Mouse (Mus musculus): ENCODE data around the gene Hist1h4f.
A peak's percentile ranks its signal among the peaks of the same experiment; 100 is the strongest.

The Hist1h4f gene

GRCm38 (mm10) chr13:23532262-23533075 lies 19.0 kb downstream of the Hist1h4f start:
- no peak for DNase-seq

DNA sequence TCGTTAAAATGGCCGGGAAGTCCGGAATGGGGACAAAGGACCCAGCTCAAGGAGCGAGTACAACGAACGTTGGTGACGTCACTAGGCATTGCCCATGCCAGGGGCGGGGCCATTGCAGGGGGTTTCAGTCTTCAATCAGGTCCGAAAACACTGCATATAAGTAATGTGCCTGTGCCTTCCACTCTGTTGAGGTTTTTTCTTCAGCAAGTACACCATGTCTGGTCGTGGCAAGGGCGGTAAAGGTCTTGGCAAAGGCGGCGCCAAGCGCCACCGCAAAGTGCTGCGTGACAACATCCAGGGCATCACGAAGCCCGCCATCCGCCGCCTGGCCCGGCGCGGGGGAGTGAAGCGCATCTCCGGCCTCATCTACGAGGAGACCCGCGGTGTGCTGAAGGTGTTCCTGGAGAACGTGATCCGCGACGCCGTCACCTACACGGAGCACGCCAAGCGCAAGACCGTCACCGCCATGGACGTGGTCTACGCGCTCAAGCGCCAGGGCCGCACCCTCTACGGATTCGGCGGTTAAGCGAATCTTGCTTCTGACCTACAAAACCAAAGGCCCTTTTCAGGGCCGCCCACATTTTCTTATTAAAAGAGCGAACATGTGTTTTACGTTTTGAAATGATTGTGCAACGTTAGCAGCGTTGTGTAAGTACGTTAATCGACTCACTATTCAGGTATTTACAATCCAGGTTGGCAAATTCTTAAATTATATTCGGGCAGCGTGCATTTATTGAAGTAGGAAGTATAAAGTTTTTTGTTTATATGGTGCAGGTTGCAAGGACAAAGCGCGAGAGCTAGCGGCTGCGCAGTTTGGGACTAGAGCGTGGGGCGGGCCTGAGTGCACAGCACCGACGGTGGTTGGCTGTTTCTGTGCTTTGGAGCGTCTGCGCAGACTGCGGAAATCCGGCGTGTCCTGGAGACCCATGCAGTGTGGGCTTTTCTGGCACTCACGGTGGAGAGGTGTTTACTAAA lies 20.3 kb downstream of the Hist1h4f start, which contains the start of gene Hist1h4h:
Hist1h4h (plus strand) TSS at position 150 of the 975 bp plus-strand sequence.
- DNase-seq: peak; percentile 95 to 97

GRCm38 (mm10) chr13:23530181-23530900 lies 21.1 kb downstream of the Hist1h4f start:
- DNase-seq: peak; percentile 45 to 66

DNA sequence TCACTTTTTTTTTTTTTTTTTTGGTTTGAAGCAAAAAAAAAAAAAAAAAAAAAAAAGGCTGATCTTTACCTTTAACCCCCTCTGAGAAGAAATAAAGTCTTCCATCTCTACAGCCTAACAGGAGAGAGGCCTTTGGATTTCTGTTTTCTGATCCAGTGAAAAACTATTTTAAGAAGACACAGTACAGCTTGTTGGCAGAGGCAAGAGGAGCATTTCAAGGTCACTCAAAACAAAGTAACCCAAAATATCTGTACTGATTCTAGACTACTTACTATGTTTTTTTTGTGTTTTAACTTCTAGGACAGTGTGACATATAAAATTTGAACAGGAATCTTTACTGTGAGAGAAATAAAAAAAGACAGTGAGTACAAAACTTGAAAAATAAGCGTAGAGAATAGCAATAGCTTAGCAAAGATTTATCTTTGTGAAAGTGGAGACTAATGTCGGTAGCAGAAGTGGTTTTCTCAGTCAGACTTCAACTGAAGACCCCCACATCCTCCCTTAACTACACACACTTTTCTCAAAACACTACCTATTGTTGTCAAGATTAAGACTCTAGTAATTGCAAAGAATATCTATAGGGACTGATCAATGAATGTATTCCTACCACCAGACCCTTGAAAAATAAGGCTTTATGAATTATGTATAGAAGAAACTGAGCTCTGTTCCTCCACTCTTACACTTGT lies 21.8 kb downstream of the Hist1h4f start:
- no peak for DNase-seq

DNA sequence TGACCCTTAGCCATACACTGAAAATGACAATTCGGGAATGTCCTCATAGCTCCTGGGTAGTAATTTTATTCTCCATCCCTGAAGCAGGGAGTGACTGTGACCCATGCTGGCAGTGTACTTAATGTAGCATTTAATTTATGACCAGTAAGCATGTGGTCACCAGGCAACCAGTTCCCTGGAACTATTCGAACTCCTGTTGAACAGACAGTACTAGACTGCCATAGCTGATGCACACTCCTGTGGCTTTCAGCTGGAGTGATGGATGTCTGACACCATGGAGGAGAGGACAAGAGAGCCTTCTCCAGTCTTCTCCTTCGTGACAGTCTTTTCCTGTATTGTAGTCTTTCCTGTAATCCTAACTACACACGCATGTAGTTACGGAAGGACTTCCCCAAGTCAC lies 22.4 kb downstream of the Hist1h4f start:
- no peak for DNase-seq

- DNase-seq: peak; percentile 82 to 92
These were observed 25.1 kb downstream of the Hist1h4f start for GRCm38 (mm10) chr13:23526312-23526711.

GRCm38 (mm10) chr13:23525901-23526300 lies 25.5 kb downstream of the Hist1h4f start:
- DNase-seq: no peak

DNA sequence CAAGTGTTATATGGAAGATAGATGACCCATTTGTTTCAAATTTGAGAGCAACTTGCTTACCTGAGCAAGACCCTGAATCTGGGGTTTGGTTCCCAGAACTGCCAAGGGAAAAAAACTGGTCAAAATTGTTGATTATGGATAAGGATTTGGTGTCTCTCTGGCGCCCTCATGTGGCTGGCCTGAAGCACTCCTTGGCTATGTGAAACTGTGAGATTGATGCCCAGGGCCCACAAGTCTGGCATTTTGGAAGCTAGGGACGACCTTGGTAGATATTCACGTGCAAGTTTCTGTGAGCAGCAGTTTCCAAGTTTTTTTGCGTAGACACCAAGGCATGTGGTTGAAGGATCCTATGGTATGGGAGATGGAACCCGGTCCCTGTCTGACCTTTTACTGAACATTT lies 26.8 kb downstream of the Hist1h4f start:
- peak; percentile 47 to 49 for DNase-seq

- DNase-seq: no peak
These were observed 27.5 kb downstream of the Hist1h4f start for GRCm38 (mm10) chr13:23523976-23524375.

GRCm38 (mm10) chr13:23521703-23522102 lies 29.7 kb downstream of the Hist1h4f start:
- peak; percentile 52 to 87 for DNase-seq

DNA sequence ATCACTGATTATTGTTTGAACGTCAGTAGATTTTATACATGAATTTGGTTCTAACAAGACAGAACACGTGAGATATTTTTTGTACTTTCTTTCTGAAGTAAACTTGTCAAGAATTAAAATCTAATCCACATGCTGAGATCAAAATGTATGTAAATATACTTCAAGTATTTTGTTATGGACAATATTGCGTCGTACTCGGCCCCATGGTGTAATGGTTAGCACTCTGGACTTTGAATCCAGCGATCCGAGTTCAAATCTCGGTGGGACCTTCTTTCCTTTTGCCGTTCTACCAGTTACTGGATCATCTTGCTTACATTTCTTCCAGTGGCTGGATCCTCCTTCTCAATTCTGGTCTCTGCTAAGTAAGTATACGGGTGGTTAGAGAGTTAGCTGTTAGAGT lies 32.0 kb downstream of the Hist1h4f start:
- DNase-seq: peak; percentile 70 to 85

DNA sequence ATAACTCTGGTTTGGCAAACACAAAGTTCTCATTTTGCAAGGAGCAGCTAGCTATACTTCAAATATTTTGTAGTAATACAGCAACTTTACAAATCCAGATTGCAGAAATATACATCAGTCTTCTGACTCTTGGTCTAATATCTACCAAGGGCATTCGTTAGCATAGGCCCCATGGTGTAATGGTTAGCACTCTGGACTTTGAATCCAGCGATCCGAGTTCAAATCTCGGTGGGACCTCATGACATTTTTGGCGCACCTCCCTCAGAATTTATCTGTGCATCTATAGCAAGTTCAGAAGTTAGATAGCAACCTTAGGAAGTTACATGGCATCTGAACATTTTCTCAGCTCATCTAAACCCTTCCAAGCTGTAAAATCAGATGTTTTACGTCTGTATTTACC lies 32.6 kb downstream of the Hist1h4f start:
- peak; percentile 69 to 86 for DNase-seq

DNA sequence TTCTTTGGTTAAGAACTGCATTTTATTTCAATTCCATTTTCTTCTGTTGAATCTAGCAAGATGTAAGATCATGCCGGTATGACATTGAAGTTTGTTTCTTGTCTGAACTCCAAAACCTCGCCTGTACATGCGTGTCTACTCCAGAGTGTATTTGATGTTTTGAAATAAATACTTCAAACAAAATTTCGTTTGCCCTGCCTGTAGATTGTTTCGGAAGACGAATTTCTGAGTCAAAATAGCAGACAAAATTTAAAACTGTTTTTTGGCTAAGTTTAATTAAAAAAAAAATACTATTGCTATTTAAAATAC lies 33.2 kb downstream of the Hist1h4f start:
- DNase-seq: no peak

DNA sequence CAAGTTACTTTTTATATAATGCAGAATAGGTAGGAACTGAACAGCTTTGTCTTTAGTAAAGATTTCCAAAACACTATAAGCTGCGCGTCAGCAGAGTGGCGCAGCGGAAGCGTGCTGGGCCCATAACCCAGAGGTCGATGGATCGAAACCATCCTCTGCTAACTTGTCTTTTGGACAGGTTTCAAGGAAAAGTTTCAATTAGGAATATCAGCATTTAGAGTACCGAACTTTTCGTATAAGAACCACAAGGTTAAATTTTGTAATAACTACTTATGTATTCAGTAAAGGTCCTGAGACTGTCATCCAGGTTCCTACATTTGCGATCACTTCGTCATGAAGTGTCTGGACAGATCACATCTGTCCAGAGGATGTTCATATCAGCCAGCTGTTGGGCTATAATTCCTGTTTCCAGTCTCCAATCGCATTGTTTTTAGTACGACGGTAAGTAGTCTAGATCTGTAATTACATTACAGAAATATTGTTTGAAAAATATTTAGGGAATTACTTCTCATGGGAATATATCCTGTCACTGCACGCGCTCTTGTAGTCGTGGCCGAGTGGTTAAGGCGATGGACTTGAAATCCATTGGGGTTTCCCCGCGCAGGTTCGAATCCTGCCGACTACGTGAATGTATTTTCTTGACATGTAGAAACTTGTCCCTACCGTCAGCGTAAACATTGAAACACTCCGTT lies 33.7 kb downstream of the Hist1h4f start:
- DNase-seq: peak; percentile 87 to 95

DNA sequence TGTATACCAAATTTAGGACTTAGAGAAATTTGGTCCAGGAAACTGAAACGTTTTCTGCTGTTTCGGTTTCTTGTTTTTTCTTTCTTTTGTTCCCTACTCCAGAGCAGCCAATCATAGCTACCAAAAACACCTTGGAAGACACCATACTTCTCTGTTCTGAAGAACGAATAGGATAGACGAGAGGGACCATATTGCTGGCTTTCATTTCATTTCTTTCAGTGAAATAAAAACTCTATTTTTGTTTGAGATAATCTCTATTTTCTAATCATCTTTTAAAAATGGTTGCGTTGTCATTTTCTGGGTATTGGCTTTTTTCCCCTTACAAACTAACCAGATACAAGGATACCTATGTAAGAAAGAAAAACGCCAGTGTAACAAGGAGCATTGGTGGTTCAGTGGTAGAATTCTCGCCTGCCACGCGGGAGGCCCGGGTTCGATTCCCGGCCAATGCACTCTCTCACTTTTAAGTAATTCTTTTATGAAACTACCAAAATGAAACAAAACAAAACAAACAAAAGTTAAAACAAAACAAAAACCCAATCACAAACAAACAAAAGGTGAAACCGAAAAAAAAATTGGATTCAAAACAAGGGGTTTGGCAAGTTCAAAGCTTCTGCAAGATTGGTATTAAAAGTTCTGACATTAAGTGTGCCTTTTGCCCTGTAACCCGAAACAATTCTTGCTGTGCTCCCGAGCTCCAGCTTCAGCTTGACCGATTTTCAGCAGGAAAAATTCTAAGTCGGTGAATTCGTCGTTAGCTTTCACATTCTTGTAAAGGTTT lies 34.4 kb downstream of the Hist1h4f start:
- DNase-seq: peak; percentile 67 to 86

GRCm38 (mm10) chr13:23515826-23516620 lies 35.4 kb downstream of the Hist1h4f start:
- no peak for DNase-seq

DNA sequence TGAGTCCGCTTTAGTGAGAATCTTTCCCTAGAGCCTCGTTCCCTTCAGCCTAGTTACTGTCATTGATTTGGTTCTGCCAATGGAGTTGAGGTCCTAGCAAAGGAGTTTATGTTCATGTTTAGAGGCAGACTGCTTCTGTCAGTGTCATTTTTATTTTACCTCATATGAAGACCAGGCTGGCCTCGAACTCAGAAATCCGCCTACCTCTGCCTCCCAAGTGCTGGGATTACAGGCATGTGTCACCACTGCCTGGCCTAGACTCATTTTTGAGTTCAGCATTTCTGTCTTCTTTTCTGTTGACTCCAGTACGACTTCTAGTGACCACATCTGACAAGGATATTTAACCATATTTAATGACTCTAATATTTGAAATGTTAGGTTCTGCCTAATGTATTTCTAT lies 36.2 kb downstream of the Hist1h4f start:
- no peak for DNase-seq

GRCm38 (mm10) chr13:23513517-23513916 lies 37.9 kb downstream of the Hist1h4f start:
- no peak for DNase-seq

DNA sequence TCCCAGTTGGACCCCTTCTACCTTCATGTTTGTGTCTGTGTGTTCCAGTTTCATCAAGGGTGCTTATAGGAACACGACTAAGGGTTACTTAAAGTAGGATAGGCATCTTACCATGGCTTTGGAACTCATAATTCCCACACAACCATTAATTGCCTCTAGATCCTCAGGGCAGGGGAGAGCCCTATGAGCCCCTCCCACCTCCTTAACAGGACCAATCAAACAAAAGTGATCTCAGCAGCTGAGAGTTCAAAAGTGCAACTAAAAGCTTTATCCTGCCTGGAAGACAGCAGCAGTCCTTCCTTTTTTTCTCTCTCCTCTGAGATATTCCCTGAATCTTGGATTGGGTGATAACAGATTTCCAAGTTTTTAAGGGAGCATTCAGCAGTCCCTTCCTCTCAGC lies 41.3 kb downstream of the Hist1h4f start:
- DNase-seq: no peak

Measured in kidney, adult 8-10 months (tissue).